Mouse (Mus musculus): ENCODE results near the gene Dlx5.

Dlx5 gene

DNA sequence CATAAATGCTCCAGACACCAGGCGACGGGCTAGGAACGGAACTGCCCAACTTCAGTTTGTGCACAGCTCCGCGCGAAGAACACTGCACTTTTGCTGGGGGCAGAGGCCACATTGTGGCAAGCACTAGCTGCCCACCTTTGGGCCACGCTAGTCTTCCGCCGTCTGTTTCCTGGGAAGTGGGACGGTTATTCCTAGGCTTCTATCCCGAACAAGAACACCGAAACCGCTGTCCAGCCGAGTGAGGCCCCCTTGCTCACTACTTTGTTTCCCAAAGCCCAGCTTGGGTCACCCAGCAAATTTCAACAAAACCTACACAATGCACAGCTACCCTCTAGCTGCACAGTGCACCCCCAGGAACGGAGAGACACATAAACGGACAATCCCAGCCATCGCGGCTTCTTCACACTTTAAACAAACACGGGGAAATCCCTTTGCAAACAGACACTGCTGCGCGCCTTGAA, 21.9 kb downstream of the Dlx5 start:
- ATAC-seq (ENCODE audit: low TSS enrichment): no peak

DNA sequence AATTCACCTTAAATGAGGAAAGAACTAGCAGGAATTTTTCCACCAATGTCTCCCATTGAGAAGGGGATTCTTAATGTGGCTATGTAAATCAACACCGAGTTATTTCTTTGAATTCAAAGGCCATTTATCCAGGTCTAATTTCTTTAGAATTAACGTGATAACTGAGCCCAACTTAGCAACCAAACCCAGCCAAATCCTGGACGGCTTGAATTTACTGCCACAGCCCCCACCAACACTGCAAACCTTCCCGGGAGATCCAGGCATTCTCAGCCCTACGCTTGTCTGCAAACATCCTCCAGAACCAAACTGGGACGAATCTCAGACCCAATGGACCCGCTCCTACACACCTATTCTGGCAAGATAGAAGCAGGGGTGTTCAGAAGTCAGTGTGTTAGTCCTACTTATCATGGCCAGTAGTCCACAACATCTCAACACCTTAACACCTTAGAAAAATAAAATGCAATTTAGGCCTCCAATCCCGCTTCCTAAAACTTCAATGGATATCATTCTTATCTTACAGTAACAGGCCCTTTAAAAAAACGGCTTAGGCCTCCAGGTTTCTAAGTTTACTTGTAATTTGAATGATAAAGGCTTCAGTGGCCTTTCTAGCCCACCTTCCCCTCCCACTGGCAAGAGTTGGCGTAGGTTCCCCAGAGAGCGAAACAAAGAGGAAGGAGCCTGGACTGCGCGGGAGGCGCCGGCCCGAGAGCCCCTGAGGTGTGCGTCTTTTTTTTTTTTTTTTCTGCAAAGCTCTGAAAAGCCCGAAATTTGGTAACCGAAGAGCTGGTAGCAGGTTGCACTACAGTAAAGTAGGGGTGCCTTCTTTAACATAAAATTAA, 22.6 kb downstream of the Dlx5 start:
- ATAC-seq (ENCODE audit: low TSS enrichment): no peak

DNA sequence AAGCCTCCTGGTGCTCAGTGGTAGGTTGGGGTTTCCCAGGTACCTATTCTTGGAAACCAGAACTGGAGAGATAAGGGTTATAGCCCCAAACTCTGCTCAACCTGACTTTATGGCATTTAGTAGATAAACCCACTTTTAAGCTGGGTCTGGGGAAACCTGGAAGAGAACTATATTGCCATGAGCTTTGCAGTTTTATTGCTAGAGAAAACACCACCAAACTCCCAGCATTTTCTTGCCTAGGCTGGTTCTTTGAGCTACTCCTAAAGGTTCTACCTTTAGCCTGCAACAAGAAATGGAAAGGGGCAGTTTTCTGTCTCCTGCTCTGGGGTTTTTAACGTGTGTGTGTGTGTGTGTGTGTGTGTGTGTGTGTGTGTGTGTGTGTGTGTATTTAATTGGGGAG, 23.3 kb downstream of the Dlx5 start:
- no peak for ATAC-seq (ENCODE audit: low TSS enrichment)

DNA sequence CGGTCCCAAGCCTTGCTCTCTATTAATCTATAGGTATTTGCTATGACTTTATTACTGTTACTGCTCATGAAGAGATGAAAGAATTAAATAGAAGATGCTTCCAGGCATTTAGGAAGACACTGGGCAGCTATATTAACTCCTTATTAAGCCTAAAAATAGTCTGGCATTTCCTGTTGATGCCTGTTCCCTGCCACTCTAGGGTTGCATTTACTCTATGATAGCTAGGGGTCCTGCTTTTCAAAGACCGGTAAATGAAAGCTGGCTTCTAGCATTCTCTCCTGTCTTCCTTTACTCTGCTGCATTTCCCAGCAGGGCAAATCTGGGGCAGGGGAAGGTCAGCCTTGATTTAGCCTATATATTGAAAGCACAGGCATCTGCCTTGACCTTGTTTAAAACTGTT, 24.1 kb downstream of the Dlx5 start:
- no peak for ATAC-seq (ENCODE audit: low TSS enrichment)

DNA sequence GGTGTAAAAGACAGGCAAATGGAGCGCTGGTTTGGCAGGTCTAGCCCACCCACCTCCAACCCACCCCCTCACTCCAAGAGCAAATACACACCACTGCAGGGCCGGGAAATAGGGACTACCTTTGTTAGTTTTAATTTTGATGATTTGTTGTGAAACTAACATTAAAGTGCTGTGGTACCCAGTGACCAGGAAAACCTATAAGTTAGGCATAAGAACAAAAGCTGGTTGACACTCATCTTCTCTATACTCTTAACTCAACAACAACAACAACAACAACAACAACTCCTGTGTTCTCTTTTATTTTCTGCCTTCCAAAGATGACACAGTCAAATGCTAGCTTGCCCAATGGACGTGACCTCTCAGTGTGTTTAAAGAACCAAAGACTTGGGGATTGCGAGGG, 25.0 kb downstream of the Dlx5 start:
- ATAC-seq (ENCODE audit: low TSS enrichment): no peak

DNA sequence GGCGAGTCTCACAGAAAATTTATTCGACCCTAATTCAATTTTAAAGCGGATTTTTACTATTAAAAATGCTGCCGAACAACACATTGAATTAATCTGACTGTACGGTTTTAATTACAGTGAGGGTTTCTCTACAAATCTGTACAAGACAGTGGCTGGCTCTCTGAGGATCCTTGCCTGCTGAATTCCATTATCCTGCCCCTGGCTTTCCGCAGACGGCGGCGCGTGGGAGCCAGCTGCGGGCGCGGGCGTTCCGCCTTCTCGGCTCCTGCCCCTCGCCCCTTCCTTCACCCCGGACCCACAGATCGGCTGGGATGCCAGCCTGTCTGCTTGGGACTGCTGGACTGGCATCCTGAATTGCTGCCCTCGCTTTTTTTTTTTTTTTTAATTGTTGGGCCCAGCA, 25.6 kb downstream of the Dlx5 start:
- no peak for ATAC-seq (ENCODE audit: low TSS enrichment)

DNA sequence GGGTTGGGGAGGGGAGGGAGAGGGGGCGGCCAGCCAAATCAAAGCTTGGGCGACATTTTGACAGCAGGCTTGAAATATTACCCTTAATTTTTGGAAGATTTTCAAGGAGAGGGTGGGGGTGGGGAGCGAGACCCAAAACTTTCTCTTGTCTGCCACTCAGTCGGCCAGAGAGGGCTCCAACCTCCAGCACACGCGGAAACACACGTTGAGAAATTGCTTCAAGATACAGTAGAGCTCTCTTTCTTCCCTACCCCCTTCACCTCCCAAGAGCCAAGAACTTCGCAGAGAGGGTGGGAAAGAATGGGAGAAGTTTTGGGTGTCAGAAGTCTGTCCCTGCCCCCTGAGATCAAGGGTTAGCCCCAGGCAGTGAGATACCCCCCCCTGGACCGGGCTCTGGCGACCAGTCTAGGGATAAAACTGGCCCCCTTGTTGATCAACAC, 26.1 kb downstream of the Dlx5 start:
- ATAC-seq (ENCODE audit: low TSS enrichment): no peak

DNA sequence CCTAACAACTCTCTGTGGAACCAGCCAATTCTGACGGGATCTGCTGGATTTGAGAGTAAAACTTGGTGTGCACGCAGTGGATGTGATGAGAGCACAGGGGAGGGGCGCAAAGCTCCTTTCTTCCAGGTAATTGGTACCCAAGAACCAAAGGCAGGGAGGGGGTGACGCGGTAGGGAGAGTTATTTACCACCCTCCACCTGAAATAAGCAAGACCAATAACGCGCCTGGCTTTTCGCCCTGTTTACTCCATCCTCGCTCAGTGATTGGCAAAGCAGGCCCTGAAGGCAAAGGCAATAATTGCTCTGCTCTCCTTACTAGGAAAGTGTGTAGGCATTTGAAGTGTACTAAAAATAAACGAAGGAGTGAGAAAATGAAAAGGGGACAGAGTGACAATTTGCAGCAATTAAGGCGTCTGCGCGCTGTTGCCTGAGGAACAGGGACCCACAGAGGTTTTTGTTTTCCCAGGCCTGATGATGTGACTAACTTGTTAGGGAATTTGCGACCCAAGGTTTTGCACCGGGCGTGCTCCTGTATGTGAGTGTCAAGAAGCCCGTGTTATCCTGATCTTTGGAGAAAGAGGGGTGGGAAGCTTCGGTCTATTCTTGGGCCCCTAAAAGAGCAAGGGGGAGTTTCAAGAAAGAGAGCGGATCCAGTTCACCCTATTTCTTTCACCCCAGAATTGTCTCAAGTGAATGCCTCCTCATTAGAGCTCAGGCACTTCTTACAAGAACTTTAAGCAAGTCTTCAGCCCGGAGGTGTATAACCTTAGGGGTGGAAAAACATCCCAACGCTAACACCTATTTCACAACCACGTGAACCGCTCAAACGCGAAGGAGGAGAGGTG, 26.8 kb downstream of the Dlx5 start:
- ATAC-seq (ENCODE audit: low TSS enrichment): no peak

DNA sequence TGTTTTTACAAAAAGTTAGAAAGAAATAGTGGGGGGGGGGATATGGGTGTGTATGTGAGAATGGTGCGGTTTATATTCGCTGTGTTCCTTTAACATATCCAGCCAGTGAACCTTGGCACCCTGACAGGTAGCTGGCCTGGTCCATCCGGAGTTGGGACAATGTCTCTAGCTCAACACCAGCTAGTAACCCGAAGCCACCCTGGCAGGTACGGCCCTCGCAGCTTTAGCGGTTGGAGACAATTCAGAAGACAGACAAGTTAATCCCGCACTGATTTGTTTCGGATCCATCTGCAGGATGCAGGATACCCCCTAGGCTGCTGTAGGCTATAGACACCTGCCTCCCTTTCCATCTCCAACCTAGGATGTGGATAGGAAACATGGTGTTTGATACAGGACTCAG, 27.7 kb downstream of the Dlx5 start:
- ATAC-seq (ENCODE audit: low TSS enrichment): no peak

DNA sequence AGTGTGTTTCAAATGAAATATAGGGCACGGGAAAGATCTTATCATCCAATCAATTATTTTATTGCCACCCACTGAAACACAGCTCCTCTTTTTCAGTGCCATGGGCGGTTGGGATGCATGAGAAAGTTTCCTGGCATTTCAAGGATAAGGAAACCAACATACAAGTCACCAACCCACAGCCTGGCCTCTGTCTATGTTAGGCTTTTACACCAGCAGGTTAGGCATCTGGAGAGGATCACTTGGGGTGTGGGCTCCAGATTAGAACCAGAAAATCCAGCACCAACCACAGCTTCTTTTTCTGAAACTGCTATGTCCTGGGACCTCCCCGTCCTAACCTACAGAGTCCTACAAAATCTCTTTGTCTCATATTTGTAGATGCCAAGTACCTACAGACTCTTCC, 28.9 kb downstream of the Dlx5 start:
- no peak for ATAC-seq (ENCODE audit: low TSS enrichment)

DNA sequence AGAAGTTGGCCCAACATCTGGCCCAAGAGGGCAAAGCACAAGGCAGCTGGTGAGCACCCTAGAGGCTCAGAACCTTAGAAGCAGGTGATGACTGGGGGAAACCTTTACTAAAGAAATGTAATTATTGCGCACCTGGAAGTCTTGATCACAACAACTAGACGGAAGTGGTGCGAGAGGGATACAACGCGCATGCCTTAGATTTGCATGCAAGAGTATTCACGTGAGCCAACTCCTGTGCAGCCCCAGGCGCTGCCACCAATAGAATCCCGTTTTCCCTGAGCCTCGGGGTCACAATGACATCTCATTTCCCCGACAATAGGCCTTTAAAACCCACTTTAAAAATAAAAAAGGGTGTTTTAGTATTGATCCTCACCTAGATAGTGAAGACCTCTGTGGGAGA, 30.7 kb downstream of the Dlx5 start:
- no peak for ATAC-seq (ENCODE audit: low TSS enrichment)

DNA sequence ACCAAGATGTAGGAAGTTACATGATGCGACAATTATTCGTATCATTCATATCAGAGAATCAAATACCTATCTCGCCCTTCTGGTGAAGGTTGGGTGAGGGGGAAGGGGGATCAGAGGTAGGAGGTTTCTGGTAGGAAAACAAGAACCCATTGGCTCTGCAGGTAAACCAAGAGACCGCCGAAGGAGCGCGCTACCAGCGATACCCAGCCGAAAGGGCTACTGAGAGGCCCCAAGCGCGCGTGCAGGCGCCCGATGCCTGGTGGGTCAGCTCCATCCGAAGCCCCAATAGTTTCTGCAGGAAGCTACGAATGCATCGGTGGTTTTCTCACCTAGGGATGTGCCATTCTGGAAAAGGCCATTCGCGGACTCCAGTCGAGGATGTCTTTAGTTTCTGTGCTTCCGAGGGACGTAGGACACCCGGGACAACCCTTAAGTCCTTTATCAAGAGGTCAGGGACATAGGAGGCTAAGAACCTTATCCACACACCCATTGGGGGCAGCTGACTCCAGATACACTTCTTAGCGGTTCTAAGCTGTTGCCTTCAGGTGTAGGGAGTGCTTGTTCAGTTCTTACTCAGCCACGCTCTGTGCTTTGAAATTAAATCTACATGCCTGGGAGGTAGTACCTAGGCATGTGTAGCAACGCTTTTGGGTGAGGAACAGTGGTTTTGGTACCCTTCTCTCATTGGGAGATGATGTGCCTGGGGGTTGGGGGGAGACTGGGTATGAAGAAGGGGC, 31.4 kb downstream of the Dlx5 start:
- ATAC-seq (ENCODE audit: low TSS enrichment): no peak

DNA sequence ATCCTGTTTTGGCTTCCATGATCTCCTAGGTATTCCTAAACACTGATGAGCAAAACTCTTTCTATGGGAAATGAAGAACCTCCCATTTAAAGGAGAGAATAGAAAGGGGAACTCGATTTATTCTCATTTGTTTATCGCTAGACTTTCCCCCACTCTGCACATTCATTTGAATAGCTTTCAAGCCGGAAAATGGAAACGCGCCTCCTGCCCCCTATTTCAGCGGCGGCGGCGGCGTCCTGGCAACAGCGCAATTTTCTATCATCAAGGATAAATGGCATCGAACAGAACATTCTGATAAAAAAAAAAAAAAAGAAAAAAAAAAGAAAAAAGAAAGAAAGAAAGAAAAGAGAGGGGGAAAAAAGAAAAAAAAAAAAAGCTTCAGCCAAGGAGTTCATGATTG, 32.1 kb downstream of the Dlx5 start:
- ATAC-seq (ENCODE audit: low TSS enrichment): no peak

DNA sequence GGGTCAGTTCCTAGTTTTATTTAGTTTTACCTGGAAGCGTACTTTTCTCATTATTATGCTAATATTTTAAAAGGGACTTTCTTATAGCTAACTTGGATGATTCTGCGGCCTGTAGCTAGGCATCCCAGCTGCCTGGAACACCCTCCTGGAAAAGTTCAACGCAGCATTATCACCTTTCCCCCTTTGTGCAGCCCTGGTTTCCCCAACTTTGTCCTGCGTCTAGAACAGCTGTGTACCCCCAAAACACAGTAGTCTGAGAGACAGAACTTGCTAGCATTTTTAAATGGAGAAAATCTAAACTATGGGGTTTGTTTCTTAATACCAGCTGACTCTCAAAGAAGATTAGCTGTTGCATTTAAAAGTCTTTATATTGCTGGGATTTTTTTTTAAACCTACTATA, 33.3 kb downstream of the Dlx5 start:
- ATAC-seq (ENCODE audit: low TSS enrichment): no peak

DNA sequence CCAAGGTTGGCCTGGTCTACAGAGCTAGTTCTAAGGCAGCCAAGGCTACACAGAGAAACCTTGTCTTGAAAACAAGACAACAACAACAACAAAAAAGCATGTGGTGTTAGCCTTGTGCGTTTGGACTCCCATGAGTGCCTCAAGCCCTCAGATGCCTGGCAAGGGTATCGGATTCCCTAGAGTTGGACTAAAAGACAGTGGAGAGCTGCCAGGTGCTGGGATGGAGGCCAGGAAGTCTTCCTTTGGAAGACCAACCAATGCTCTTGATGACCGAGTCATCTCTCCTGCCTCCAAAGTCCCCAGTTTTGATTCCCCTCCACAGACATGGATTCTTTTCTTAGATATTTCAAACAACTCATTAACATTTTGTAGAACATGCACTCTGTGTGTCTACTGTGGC, 48.6 kb downstream of the Dlx5 start:
- ATAC-seq (ENCODE audit: low TSS enrichment): no peak

DNA sequence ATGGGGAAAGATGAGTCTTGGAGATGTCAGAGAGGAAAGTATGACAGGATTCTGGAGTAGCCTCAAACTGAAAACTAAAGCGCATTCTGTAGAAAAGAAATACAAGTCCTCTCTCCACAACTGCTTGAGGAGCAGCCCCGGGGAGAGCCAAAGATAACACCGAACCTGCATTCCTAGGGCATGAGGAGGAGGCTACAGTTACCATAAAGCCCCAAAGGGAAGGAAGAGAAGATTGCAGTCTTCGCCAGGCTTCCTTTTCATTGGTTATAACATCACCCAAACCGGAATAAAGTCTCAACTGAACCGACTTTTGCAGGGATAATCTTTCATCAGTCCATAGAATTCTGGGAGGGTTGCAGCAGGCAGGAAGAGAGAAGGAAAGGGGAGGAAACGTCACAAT, 51.4 kb downstream of the Dlx5 start:
- no peak for ATAC-seq (ENCODE audit: low TSS enrichment)

Measured in frontal cortex, adult (tissue).